Mouse (Mus musculus) hindbrain, postnatal 0 days (tissue): ENCODE data around the gene Ribc2. TPM values are rescaled to one million over a fixed set of nuclear protein-coding genes. Genes with fewer than 3 reads are reported as not detected.

Experiments used
- ATAC-seq: fragments of 200-750 bp; cut with Nextera tagmentation; 2 replicates; pipeline ENCODE4 v1.8.0; 2017; ENCODE audit warnings: mild to moderate bottlenecking, moderate TSS enrichment, moderate library complexity
- DNase-seq: peaks from one replicate; pipeline ENCODE4 v3.0.0-alpha.2; 2015; ENCODE audit warnings: low spot score
- H3K27ac ChIP-seq: fragments of 300-500 bp; sonication (generic); 2 replicates; pipeline ENCODE4 v1.5.1; 2014; ENCODE audit warnings: mild to moderate bottlenecking
- H3K27me3 ChIP-seq: fragments of 300-500 bp; sonication (generic); 2 replicates; pipeline ENCODE4 v1.6.1; 2014; ENCODE audit warnings: low read length, mixed read lengths; ENCODE audit not compliant: insufficient read depth
- H3K36me3 ChIP-seq: fragments of 300-500 bp; sonication (generic); 2 replicates; pipeline ENCODE4 v1.6.1; 2014; ENCODE audit warnings: low read length, mixed read lengths; ENCODE audit not compliant: insufficient read depth
- H3K4me1 ChIP-seq: fragments of 300-500 bp; sonication (generic); 2 replicates; pipeline ENCODE4 v1.6.1; 2014; ENCODE audit warnings: antibody characterized with exemption, low read length, mixed read lengths; ENCODE audit not compliant: insufficient read depth
- H3K4me2 ChIP-seq: fragments of 300-500 bp; sonication (generic); 2 replicates; pipeline ENCODE4 v1.6.1; 2014; ENCODE audit warnings: low read depth, mild to moderate bottlenecking, low read length, moderate library complexity, mixed read lengths
- H3K4me3 ChIP-seq: fragments of 300-500 bp; sonication (generic); 2 replicates; pipeline ENCODE4 v1.5.1; 2014; ENCODE audit warnings: low read length
- H3K9ac ChIP-seq: fragments of 300-500 bp; sonication (generic); replicated peaks from 2 replicates; pipeline ENCODE4 v1.6.1; 2014; ENCODE audit warnings: mild to moderate bottlenecking, low read length, moderate library complexity, mixed read lengths
- H3K9me3 ChIP-seq: fragments of 300-500 bp; sonication (generic); 2 replicates; pipeline ENCODE4 v1.6.1; 2016; ENCODE audit warnings: low read length, mixed read lengths
- CTCF ChIP-seq: IDR thresholded peaks from 2 replicates; pipeline ENCODE4 v1.5.1; 2016; ENCODE audit warnings: antibody characterized with exemption, control low read depth, low read depth
- WGBS: fragments of 180-500 bp; shearing (Covaris S2); extraction: QIAGEN DNeasy Blood & Tissue Kit; methylation state at CpG from one replicate; pipeline ENCODE4 v1.1.7; 2014; 5-methylcytosine and 5-hydroxymethylcytosine counted together
- polyA plus RNA-seq: library from polyadenylated mRNA; unstranded; fragments of >200 nt; fragmentation: Nextera tagmentation; extraction: Ambion mirVana; gene quantifications from 2 replicates; pipeline ENCODE4 v1.2.1, GENCODE M21; 2015
- total RNA-seq: library from RNA; depleted of rRNA; stranded (reverse); fragments of >200 nt; gene quantifications from 2 replicates; pipeline ENCODE4 v1.2.3, GENCODE M21; 2014

Gene Ribc2
- total and polyA plus RNA-seq, 2 experiments from 2014 or later: 0.73 to 0.94 TPM

DNA sequence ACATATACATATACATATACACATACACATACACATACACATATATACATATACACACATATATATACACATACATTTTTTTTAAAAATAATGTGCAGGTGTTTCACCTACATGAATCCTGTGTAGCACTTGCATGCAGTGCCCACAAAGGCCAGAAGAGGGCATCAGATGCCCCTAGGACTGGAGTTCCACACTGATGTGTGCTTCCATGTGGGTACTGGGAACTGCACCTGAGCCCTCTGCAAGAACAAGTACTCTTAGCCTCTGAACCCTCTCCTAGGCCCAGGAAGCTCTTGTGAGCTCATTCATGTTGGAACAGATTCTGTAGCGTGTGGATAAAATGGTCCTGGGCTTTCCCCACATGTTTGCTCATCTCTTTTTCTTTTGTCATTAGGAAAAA, 11.9 kb downstream of the Ribc2 start:
- Histone ChIP-seq H3K9me3 (no peaks in the 10 kb centered on the region), H3K36me3 (no peaks in the 10 kb centered on the region), H3K4me2 (no peak overlapping the region), H3K4me3 (no peak overlapping the region), H3K27me3 (no peaks in the 10 kb centered on the region), H3K4me1 (no peaks in the 10 kb centered on the region), H3K27ac (no peak overlapping the region), H3K9ac (no peak overlapping the region)
- peak; percentile 18; the same call in 1 of the 2 replicates for TF ChIP-seq CTCF
- ATAC-seq (no peak), DNase-seq (no peak)
- 97% methylated on average over 1 of the region's 1 CpGs for WGBS

- Histone ChIP-seq H3K4me1 (no peaks in the 10 kb centered on the region), H3K4me2 (no peak overlapping the region), H3K9ac (no peak overlapping the region), H3K9me3 (no peaks in the 10 kb centered on the region), H3K27me3 (no peaks in the 10 kb centered on the region), H3K36me3 (no peaks in the 10 kb centered on the region), H3K27ac (no peak overlapping the region), H3K4me3 (no peak overlapping the region)
- TF ChIP-seq CTCF: no peak
- 96% methylated on average over 5 of the region's 5 CpGs for WGBS
- ATAC-seq (no peak), DNase-seq (no peak)
These were observed 12.4 kb downstream of the Ribc2 start for GRCm38 (mm10) chr15:85144249-85144648.

- H3K9me3 ChIP-seq: no peaks in the 10 kb centered on the region
- H3K36me3 ChIP-seq: no peaks in the 10 kb centered on the region
- peak; percentile 100 for TF ChIP-seq CTCF
- no peak overlapping the region for H3K4me3 ChIP-seq
- no peaks in the 10 kb centered on the region for H3K4me1 ChIP-seq
- no peak overlapping the region for H3K9ac ChIP-seq
- ATAC-seq: peak; percentile 87
- H3K27ac ChIP-seq: no peak overlapping the region
- H3K4me2 ChIP-seq: no peak overlapping the region
- DNase-seq: peak; percentile 85
- H3K27me3 ChIP-seq: no peaks in the 10 kb centered on the region
- 23% methylated on average over 13 of the region's 13 CpGs for WGBS
These were observed 19.6 kb downstream of the Ribc2 start for GRCm38 (mm10) chr15:85151433-85151918.

- H3K27me3 ChIP-seq: no peaks in the 10 kb centered on the region
- DNase-seq (no peak), ATAC-seq (no peak)
- H3K9me3 ChIP-seq: no peaks in the 10 kb centered on the region
- no peak overlapping the region for H3K4me3 ChIP-seq
- TF ChIP-seq CTCF: no peak
- H3K9ac ChIP-seq: no peak overlapping the region
- no peak overlapping the region for H3K4me2 ChIP-seq
- 69% methylated on average over 3 of the region's 3 CpGs for WGBS
- H3K27ac ChIP-seq: no peak overlapping the region
- H3K36me3 ChIP-seq: no peaks in the 10 kb centered on the region
- H3K4me1 ChIP-seq: no peaks in the 10 kb centered on the region
These were observed 20.7 kb downstream of the Ribc2 start for GRCm38 (mm10) chr15:85152577-85152976.

- 94% methylated on average over 3 of the region's 3 CpGs for WGBS
- Histone ChIP-seq H3K27me3 (no peaks in the 10 kb centered on the region), H3K9ac (no peak overlapping the region), H3K4me2 (no peak overlapping the region), H3K36me3 (no peaks in the 10 kb centered on the region), H3K4me1 (no peaks in the 10 kb centered on the region), H3K9me3 (no peaks in the 10 kb centered on the region), H3K27ac (no peak overlapping the region), H3K4me3 (no peak overlapping the region)
- no peak for ATAC-seq
- TF ChIP-seq CTCF: no peak
- DNase-seq: no peak
These were observed 22.2 kb downstream of the Ribc2 start for GRCm38 (mm10) chr15:85154091-85154490.

- H3K27ac ChIP-seq: no peak overlapping the region
These were observed 24.3 kb downstream of the Ribc2 start for GRCm38 (mm10) chr15:85156198-85156597.

GRCm38 (mm10) chr15:85161416-85161815, 29.5 kb downstream of the Ribc2 start:
- peaks cover under 1% of the 10 kb centered on the region; the same call in 1 of the 2 replicates for H3K4me1 ChIP-seq
- H3K36me3 ChIP-seq: no peaks in the 10 kb centered on the region
- no peaks in the 10 kb centered on the region for H3K9me3 ChIP-seq
- H3K4me2 ChIP-seq: no peak overlapping the region
- ATAC-seq: no peak
- no peak for TF ChIP-seq CTCF
- H3K27ac ChIP-seq: no peak overlapping the region
- no peak for DNase-seq
- no peak overlapping the region for H3K9ac ChIP-seq
- H3K27me3 ChIP-seq: no peaks in the 10 kb centered on the region
- H3K4me3 ChIP-seq: no peak overlapping the region

More at GRCm38 (mm10) chr15:85156198-85156597, 24.3 kb downstream of the Ribc2 start:
- Histone ChIP-seq H3K9ac (no peak overlapping the region), H3K36me3 (no peaks in the 10 kb centered on the region), H3K4me1 (no peaks in the 10 kb centered on the region), H3K4me3 (no peak overlapping the region), H3K9me3 (no peaks in the 10 kb centered on the region), H3K27me3 (no peaks in the 10 kb centered on the region), H3K4me2 (no peak overlapping the region)
- ATAC-seq (no peak), DNase-seq (no peak)
- WGBS: 53% methylated on average over 4 of the region's 4 CpGs
- TF ChIP-seq CTCF: no peak
